Mouse (Mus musculus): ENCODE results near the gene Faf1. TPM values are rescaled to one million over a fixed set of nuclear protein-coding genes. Genes with fewer than 3 reads are reported as not detected.
A peak's percentile ranks its signal among the peaks of the same experiment; 100 is the strongest.

Faf1 gene
- total and polyA plus RNA-seq, 3 experiments = 34.9 to 52.8 (median 38.2) TPM

DNA sequence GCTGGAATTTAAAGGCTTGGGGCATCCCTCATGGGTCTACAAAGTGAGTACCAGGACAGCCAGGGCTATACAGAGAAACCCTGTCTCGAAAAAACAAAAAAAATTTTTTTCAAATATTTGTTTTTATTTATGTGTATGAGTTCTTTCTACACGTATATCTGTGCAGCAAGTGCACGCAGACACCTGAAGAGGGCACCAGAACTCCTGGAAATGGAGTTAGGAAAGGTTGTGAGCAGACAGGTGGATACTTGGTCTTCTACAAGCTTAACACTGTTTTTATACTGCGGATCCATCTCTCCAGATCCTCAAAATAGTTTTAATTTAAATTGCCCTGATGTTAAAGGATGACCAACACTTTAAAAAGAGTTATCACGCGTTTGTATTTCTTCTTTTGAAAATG lies 312.8 kb downstream of the Faf1 start:
- Histone ChIP-seq H3K36me3 (replicated peaks in 1 of 2; ENCODE audit: control insufficient read depth in 1 of 2, insufficient read depth in 1 of 2, low read length in 1 of 2) (no peaks in the 10 kb centered on the region), H3K27me3 (replicated peaks) (no peaks in the 10 kb centered on the region), H3K9ac (ENCODE audit: insufficient read depth, low read depth) (no peak overlapping the region), H3K4me1 (ENCODE audit: control insufficient read depth in 1 of 2, insufficient read depth in 2 of 2) (no peaks in the 10 kb centered on the region), H3K9me3 (replicated peaks; ENCODE audit: low read length) (peaks cover 2% of the 10 kb centered on the region), H3K4me2 (ENCODE audit: insufficient read depth, low read depth, poor library complexity, severe bottlenecking) (no peak overlapping the region), H3K27ac (ENCODE audit: insufficient read depth, low read depth) (no peak overlapping the region), H3K4me3 (replicated peaks in 1 of 3; ENCODE audit: low read depth in 2 of 3, low read length in 2 of 3, poor library complexity in 1 of 3) (no peak overlapping the region), H3K79me2 (replicated peaks; ENCODE audit: control insufficient read depth, extremely low read depth, insufficient read depth, poor library complexity, severe bottlenecking) (no peaks in the 10 kb centered on the region)
- TF ChIP-seq ETS1 (conservative IDR thresholded peaks at IDR 0.05; ENCODE audit: low read depth, low read length) (no peak), SMC3 (IDR thresholded peaks at IDR 0.05; ENCODE audit: low read depth, low read length) (0 out of 2 replicates have a peak, but pooled peaks have one; percentile 10), RAD21 (IDR thresholded peaks at IDR 0.05; ENCODE audit: low read depth, low read length) (peak; percentile 56), USF1 (IDR thresholded peaks at IDR 0.05; ENCODE audit: low read depth, low read length) (no peak), NELFE (IDR thresholded peaks at IDR 0.05; ENCODE audit: low read depth, low read length) (no peak), GABPA (IDR thresholded peaks at IDR 0.05; ENCODE audit: insufficient replicate concordance, low read depth, low read length) (no peak), ZMIZ1 (IDR thresholded peaks at IDR 0.05; ENCODE audit: low read depth, low read length) (no peak), E2F4 (IDR thresholded peaks at IDR 0.05; ENCODE audit: insufficient replicate concordance, low read depth, low read length) (no peak), MEF2A (IDR thresholded peaks at IDR 0.05; ENCODE audit: borderline replicate concordance, low read depth, low read length) (no peak), ELF1 (IDR thresholded peaks at IDR 0.05; ENCODE audit: low read depth, low read length) (no peak), KAT2A (IDR thresholded peaks at IDR 0.05; ENCODE audit: insufficient replicate concordance, low read length) (no peak), CTCF (conservative IDR thresholded peaks at IDR 0.05 in 1 of 2, IDR thresholded peaks at IDR 0.05 in 1 of 2; ENCODE audit: low read depth in 2 of 2, low read length in 2 of 2) (peak in 1 of 2 experiments; percentile 59; a peak in 2 of 4 replicates)
- in situ Hi-C loops (cut with MboI; ENCODE audit: low pct_ligation_motif_present, low pct_unique_long_range_greater_than_20kb, low sequenced_read_pairs) = no loop called here
- dilution Hi-C loops (cut with MboI; ENCODE audit: extremely low pct_ligation_motif_present, extremely low pct_unique_long_range_greater_than_20kb, low sequenced_read_pairs) = no loop called here
- peak; percentile 8 for DNase-seq (ENCODE audit: extremely low read depth)

DNA sequence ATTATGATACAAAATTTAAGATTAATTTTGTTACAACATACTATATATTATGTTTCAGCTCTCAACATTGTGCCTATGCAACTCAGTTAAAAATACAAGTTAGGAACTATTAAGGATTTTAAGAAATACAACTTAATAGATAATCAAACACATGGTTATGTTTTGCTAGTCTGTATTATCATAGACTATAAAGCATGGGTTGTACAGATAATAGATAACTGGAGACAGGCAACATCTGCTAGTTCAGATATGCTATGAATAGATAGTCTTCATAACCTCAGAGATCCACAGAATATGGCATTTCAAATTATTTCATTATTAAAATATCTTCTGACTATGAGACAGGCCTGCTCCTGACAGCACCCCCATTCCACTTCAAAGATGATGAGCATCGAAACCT lies 329.7 kb downstream of the Faf1 start:
- in situ Hi-C loops (cut with MboI; ENCODE audit: low pct_ligation_motif_present, low pct_unique_long_range_greater_than_20kb, low sequenced_read_pairs) = no loop called here
- TF ChIP-seq MAX (IDR thresholded peaks at IDR 0.05; ENCODE audit: low read length) = no peak
- no peak for TF ChIP-seq MYC (IDR thresholded peaks at IDR 0.05; ENCODE audit: low read depth, low read length)
- no peak for TF ChIP-seq GABPA (IDR thresholded peaks at IDR 0.05; ENCODE audit: insufficient replicate concordance, low read depth, low read length)
- TF ChIP-seq SIN3A (IDR thresholded peaks at IDR 0.05; ENCODE audit: low read length) = no peak
- Histone ChIP-seq H3K9ac (ENCODE audit: insufficient read depth, low read depth) (no peak overlapping the region), H3K9me3 (replicated peaks; ENCODE audit: low read length) (no peaks in the 10 kb centered on the region), H3K4me2 (ENCODE audit: insufficient read depth, low read depth, poor library complexity, severe bottlenecking) (no peak overlapping the region), H3K4me3 (replicated peaks in 1 of 3; ENCODE audit: low read depth in 2 of 3, low read length in 2 of 3, poor library complexity in 1 of 3) (no peak overlapping the region), H3K36me3 (replicated peaks in 1 of 2; ENCODE audit: control insufficient read depth in 1 of 2, insufficient read depth in 1 of 2, low read length in 1 of 2) (no peaks in the 10 kb centered on the region), H3K79me2 (replicated peaks; ENCODE audit: control insufficient read depth, extremely low read depth, insufficient read depth, poor library complexity, severe bottlenecking) (no peaks in the 10 kb centered on the region), H3K27ac (ENCODE audit: insufficient read depth, low read depth) (no peak overlapping the region), H3K4me1 (ENCODE audit: control insufficient read depth in 1 of 2, insufficient read depth in 2 of 2) (peaks cover 0 to 6% of the 10 kb centered on the region in 2 experiments; a peak in 3 of 4 replicates), H3K27me3 (replicated peaks) (no peaks in the 10 kb centered on the region)
- DNase-seq (ENCODE audit: extremely low read depth) = no peak
- dilution Hi-C loops (cut with MboI; ENCODE audit: extremely low pct_ligation_motif_present, extremely low pct_unique_long_range_greater_than_20kb, low sequenced_read_pairs) = no loop called here

Other genes starting within 250 kb of the Faf1 start
- gene Rnf11, start 191.9 kb upstream of the Faf1 start, total RNA-seq (2012; rRNA removed) = 11.4 and 11.9 TPM in 2 replicates
- 30.9 and 32.5 TPM in 2 replicates for gene Rnf11, start 191.9 kb upstream of the Faf1 start, total RNA-seq (2014; rRNA removed)
- gene Rnf11, start 191.9 kb upstream of the Faf1 start, polyA plus RNA-seq (2012; ENCODE audit: insufficient read length, low read depth) = 13.7 and 14.8 TPM in 2 replicates
- gene 4930522H14Rik, start 145.3 kb upstream of the Faf1 start, total RNA-seq (2012; rRNA removed) = not detected in 2 replicates
- gene 4930522H14Rik, start 145.3 kb upstream of the Faf1 start, total RNA-seq (2014; rRNA removed) = not detected in 2 replicates
- not detected in 2 replicates for gene 4930522H14Rik, start 145.3 kb upstream of the Faf1 start, polyA plus RNA-seq (2012; ENCODE audit: insufficient read length, low read depth)
- gene Cdkn2c, start 9.4 kb upstream of the Faf1 start, total RNA-seq (2012; rRNA removed) = 15.0 and 16.1 TPM in 2 replicates
- 12.8 and 14.1 TPM in 2 replicates for gene Cdkn2c, start 9.4 kb upstream of the Faf1 start, total RNA-seq (2014; rRNA removed)
- gene Cdkn2c, start 9.4 kb upstream of the Faf1 start, polyA plus RNA-seq (2012; ENCODE audit: insufficient read length, low read depth) = 6.8 and 7.1 TPM in 2 replicates